Mouse (Mus musculus) spleen, adult 2 months (tissue): Measurements from ENCODE around the gene Gfm2. TPM values are rescaled to one million over a fixed set of nuclear protein-coding genes. Genes with fewer than 3 reads are reported as not detected.
A peak's percentile ranks its signal among the peaks of the same experiment; 100 is the strongest.
"Not testable (repeated sequence)": the region's sequence is repeated elsewhere in the genome, so short reads cannot be mapped to it uniquely, and the experiment has no call there.

ENCODE experiments used
- DNase-seq, 2 experiments: peaks; one replicate each; pipeline versions ENCODE4 v3.0.0 to v3.0.0-alpha.2; 2012 to 2021; ENCODE audit warnings: low spot score in 2 of 2, low read depth in 1 of 2
- H3K27ac ChIP-seq: fragments of 200-500 bp; 2 replicates; pipeline ENCODE4 v1.5.1; 2012; ENCODE audit warnings: low read length, inconsistent platforms; ENCODE audit not compliant: insufficient read depth
- H3K27me3 ChIP-seq: fragments of 200-500 bp; 2 replicates; pipeline ENCODE4 v1.6.1; 2012; ENCODE audit warnings: mild to moderate bottlenecking, moderate library complexity, low read length, inconsistent platforms; ENCODE audit not compliant: control insufficient read depth, insufficient read depth
- H3K36me3 ChIP-seq: fragments of 200-500 bp; 2 replicates; pipeline ENCODE4 v1.6.1; 2012; ENCODE audit warnings: mild to moderate bottlenecking, low read length, inconsistent platforms; ENCODE audit not compliant: control insufficient read depth, insufficient read depth
- H3K4me1 ChIP-seq: fragments of 200-500 bp; 2 replicates; pipeline ENCODE4 v1.6.1; 2011; ENCODE audit warnings: inconsistent platforms; ENCODE audit not compliant: control insufficient read depth, insufficient read depth, insufficient read length
- H3K4me3 ChIP-seq: fragments of 200-500 bp; 2 replicates; pipeline ENCODE4 v1.5.1; 2011; ENCODE audit warnings: mild to moderate bottlenecking, inconsistent platforms; ENCODE audit not compliant: insufficient read depth, insufficient read length; ENCODE audit errors: extremely low read depth
- CTCF ChIP-seq: fragments of 200-500 bp; IDR thresholded peaks from 2 replicates; pipeline ENCODE4 v1.5.1; 2011; ENCODE audit warnings: mild to moderate bottlenecking, inconsistent platforms; ENCODE audit not compliant: insufficient read depth, insufficient read length, insufficient replicate concordance; ENCODE audit errors: extremely low read depth
- POLR2A ChIP-seq: fragments of 200-500 bp; IDR thresholded peaks from 2 replicates; pipeline ENCODE4 v1.6.1; 2011; ENCODE audit warnings: low read depth, low read length, inconsistent platforms
- WGBS: fragments of 180-500 bp; shearing (Covaris S2); methylation state at CpG from one replicate; pipeline ENCODE4 v1.1.7; 2018; 5-methylcytosine and 5-hydroxymethylcytosine counted together
- polyA plus RNA-seq: library from polyadenylated mRNA; depleted of rRNA; stranded (reverse); fragments of >200 nt; gene quantifications from 2 replicates; pipeline ENCODE4 v1.2.3, GENCODE M21; 2012; rRNA removed

Gene Gfm2
- 17.4 and 18.8 TPM in 2 replicates for polyA plus RNA-seq

GRCm38 (mm10) chr13:97137466-97138400 is at the start of gene Gfm2, which contains the start of gene Nsa2:
Gene Gfm2 (plus strand): TSS chr13:97137937.
Gene Nsa2 (minus strand): TSS chr13:97137937.
- H3K27me3 ChIP-seq: no peaks in the 10 kb centered on the region
- H3K4me3 ChIP-seq: peak within 1 kb of the TSS; percentile 99
- H3K27ac ChIP-seq: peak within 1 kb of the TSS; percentile 96
- H3K36me3 ChIP-seq: peaks cover 15% of the 10 kb centered on the region
- peak; percentile 82 to 91 for DNase-seq
- WGBS: under 1% methylated on average over 57 of the region's 57 CpGs
- TF ChIP-seq POLR2A: peak; percentile 54; the same call in 1 of the 2 replicates
- TF ChIP-seq CTCF: no peak
- H3K4me1 ChIP-seq: peaks cover 2% of the 10 kb centered on the region; the same call in 1 of the 2 replicates

GRCm38 (mm10) chr13:97088183-97088582 is 49.6 kb upstream of the Gfm2 start:
- Histone ChIP-seq H3K4me1 (no peaks in the 10 kb centered on the region), H3K36me3 (no peaks in the 10 kb centered on the region), H3K4me3 (no peak overlapping the region), H3K27ac (no peak overlapping the region), H3K27me3 (no peaks in the 10 kb centered on the region)
- TF ChIP-seq CTCF: no peak
- TF ChIP-seq POLR2A: no peak
- 83% methylated on average over 3 of the region's 3 CpGs for WGBS
- no peak for DNase-seq

DNA sequence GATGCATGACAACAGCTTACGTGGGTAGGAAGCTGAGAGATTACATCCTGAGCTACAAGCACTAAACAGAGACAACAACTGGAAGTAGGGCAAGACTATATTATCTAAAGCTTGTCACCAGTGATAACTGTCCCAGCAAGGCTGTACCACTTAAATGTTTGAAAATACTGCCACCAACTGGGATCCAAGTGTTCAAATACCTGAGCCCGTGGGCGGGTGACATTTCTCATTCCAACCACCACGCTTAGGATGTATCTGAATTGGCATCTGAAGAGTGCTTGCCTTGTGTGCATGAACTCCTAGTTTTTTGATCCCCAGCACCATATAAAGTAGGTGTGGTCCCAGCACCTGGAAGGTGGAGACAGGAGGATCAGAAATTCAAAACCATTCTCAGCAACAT is 42.0 kb upstream of the Gfm2 start:
- Histone ChIP-seq H3K27ac (no peak overlapping the region), H3K36me3 (no peaks in the 10 kb centered on the region), H3K4me1 (no peaks in the 10 kb centered on the region), H3K27me3 (no peaks in the 10 kb centered on the region), H3K4me3 (no peak overlapping the region)
- 73% methylated on average over 4 of the region's 4 CpGs for WGBS
- no peak for DNase-seq
- TF ChIP-seq CTCF: no peak

DNA sequence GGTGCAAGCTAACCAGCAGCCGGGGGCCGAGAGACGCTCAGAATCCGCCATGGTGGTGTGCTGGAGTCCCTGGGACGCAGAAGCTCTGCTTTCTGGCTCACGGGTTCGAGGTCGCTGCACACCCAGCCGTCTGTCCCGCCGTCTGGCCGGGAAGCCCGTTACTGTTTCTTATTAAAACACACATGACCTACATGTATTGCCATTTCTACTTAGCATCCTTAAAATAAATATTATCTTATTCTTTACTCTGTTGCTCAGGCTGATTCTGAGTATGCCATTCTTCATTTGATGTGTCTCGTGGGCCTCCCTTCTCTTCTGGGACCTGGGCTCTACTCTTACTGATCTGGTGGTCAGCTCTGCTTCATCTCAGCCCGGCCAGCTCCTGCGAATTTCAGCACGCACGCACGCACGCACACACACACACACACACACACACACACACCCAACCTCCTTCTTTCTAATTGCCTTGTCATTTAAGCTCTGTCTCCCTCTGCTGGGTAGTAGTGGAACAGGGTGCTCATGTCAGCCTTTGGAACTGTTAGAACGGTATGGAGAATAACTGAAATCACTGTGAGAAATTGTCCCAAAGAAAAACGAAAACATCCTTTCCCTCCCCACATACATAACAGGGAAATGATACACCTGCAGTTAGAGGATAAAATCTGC is 38.4 kb upstream of the Gfm2 start, which contains the start of gene Gm6169:
Gm6169 (minus strand) TSS at position 51 of the 666 bp plus-strand sequence.
- TF ChIP-seq CTCF: no peak
- TF ChIP-seq POLR2A: no peak
- no peaks in the 10 kb centered on the region for H3K4me1 ChIP-seq
- DNase-seq: no peak
- H3K27me3 ChIP-seq: no peaks in the 10 kb centered on the region
- H3K27ac ChIP-seq: no peak within 1 kb of the TSS
- H3K36me3 ChIP-seq: no peaks in the 10 kb centered on the region
- H3K4me3 ChIP-seq: no peak within 1 kb of the TSS
- 65% methylated on average over 22 of the region's 22 CpGs for WGBS

GRCm38 (mm10) chr13:97104996-97105395 is 32.7 kb upstream of the Gfm2 start:
- TF ChIP-seq CTCF (no peak), POLR2A (no peak)
- Histone ChIP-seq H3K4me3 (no peak overlapping the region), H3K36me3 (no peaks in the 10 kb centered on the region), H3K27me3 (no peaks in the 10 kb centered on the region), H3K4me1 (no peaks in the 10 kb centered on the region), H3K27ac (no peak overlapping the region)
- WGBS: 93% methylated on average over 7 of the region's 7 CpGs
- no peak for DNase-seq

DNA sequence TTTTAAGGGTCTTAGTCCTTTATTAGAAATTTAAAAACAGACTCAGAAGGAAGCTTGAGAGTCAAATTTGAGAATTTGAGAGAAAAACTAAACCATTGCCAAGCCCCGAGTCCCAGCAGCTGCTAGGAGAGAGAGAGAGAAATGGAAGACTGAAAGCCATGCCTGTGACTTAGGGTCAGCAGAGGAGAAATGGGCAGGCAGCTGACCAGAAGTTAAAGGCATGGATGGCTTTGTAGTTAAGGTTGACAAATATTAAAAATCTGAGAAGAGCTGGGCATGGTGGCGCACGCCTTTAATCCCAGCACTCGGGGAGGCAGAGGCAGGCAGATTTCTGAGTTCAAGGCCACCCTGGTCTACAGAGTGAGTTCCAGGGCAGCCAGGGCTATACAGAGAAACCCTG is 30.0 kb upstream of the Gfm2 start:
- H3K4me3 ChIP-seq, H3K27ac ChIP-seq, H3K36me3 ChIP-seq, DNase-seq, H3K27me3 ChIP-seq, H3K4me1 ChIP-seq: not testable (repeated sequence)
- 89% methylated on average over 4 of the region's 4 CpGs for WGBS

DNA sequence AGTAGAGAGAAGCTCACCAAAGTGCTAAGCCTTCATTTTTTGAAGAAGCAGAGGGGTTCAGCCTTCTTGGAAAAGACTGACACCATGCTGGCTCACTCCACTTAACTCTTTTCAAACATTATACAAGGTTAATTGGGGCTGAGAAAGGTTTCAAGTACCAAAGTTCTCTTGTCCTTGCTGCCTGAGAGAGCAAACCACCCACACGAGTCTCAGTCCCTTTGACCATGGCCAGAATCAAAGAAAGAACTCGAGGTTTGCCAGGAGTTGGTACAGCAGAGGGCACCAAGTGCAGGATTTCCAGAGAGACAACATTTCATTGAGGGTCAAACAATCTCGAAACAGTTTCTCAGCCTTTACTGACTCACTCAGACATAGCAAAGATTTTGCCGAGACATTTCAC is 28.7 kb upstream of the Gfm2 start:
- Histone ChIP-seq H3K4me1 (no peaks in the 10 kb centered on the region), H3K27me3 (no peaks in the 10 kb centered on the region), H3K4me3 (no peak overlapping the region), H3K27ac (no peak overlapping the region), H3K36me3 (no peaks in the 10 kb centered on the region)
- TF ChIP-seq POLR2A (no peak), CTCF (no peak)
- WGBS: 79% methylated on average over 4 of the region's 4 CpGs
- DNase-seq: no peak
